Mouse (Mus musculus): ENCODE results near the gene Slc9a8.

GRCm38 (mm10) chr2:167483081-167483826, 61.7 kb downstream of the Slc9a8 start:
- TF ChIP-seq CTCF (IDR thresholded peaks at IDR 0.05; ENCODE audit: extremely low read depth, insufficient read depth, insufficient read length, insufficient replicate concordance) (no peak), POLR2A (IDR thresholded peaks at IDR 0.05; ENCODE audit: low read depth, low read length) (no peak)

Measured in spleen, adult 2 months (tissue).